Mouse (Mus musculus) spleen, adult 2 months (tissue): ENCODE results near the gene Frmpd2.

Source experiments
- CTCF ChIP-seq: fragments of 200-500 bp; IDR thresholded peaks from 2 replicates; pipeline ENCODE4 v1.5.1; 2011; ENCODE audit warnings: mild to moderate bottlenecking, inconsistent platforms; ENCODE audit not compliant: insufficient read depth, insufficient read length, insufficient replicate concordance; ENCODE audit errors: extremely low read depth
- POLR2A ChIP-seq: fragments of 200-500 bp; IDR thresholded peaks from 2 replicates; pipeline ENCODE4 v1.6.1; 2011; ENCODE audit warnings: low read depth, low read length, inconsistent platforms

DNA sequence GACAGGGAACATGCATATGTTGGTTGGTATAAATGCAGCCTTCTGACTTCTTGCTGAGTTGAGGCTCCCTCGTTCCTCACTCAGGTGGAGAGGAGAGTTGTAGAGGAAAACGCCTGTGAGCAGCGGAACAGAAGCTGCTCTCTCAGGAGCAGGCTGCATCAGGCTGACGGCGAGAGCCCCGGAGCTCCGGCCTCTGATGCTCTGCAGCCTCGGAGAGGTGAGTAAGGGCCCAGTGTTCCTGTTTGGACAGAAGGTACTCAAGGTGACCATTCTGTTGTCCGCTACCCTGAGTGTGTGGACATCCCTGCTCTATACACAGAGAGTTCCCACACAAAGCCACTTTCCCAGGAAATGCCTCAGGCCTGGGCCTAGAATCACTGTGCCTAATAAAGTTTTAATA, 31.8 kb downstream of the Frmpd2 start:
- TF ChIP-seq CTCF (no peak), POLR2A (no peak)
